Mouse (Mus musculus) embryonic facial prominence, embryonic 14.5 days (tissue): ENCODE results near the gene Tex35. TPM values are rescaled to one million over a fixed set of nuclear protein-coding genes. Genes with fewer than 3 reads are reported as not detected.

Source experiments
- ATAC-seq: fragments of 200-750 bp; cut with Nextera tagmentation; 2 replicates; pipeline ENCODE4 v1.8.0; 2017; ENCODE audit warnings: low read depth, moderate number of reproducible peaks, moderate TSS enrichment
- DNase-seq: peaks from one replicate; pipeline ENCODE4 v3.0.0-alpha.2; 2015; ENCODE audit warnings: low spot score
- H3K27ac ChIP-seq: fragments of 300-500 bp; sonication (generic); replicated peaks from 2 replicates; pipeline ENCODE4 v1.5.1; 2014; ENCODE audit warnings: low read depth, mild to moderate bottlenecking, low read length, moderate library complexity
- H3K27me3 ChIP-seq: fragments of 300-500 bp; sonication (generic); replicated peaks from 2 replicates; pipeline ENCODE4 v1.6.1; 2014; ENCODE audit warnings: low read length; ENCODE audit not compliant: control insufficient read depth, insufficient read depth
- H3K36me3 ChIP-seq: fragments of 300-500 bp; sonication (generic); 2 replicates; pipeline ENCODE4 v1.6.1; 2014; ENCODE audit warnings: low read length, mixed read lengths; ENCODE audit not compliant: control insufficient read depth, insufficient read depth
- H3K4me1 ChIP-seq: fragments of 300-500 bp; sonication (generic); 2 replicates; pipeline ENCODE4 v1.6.1; 2014; ENCODE audit warnings: antibody characterized with exemption, low read length; ENCODE audit not compliant: control insufficient read depth, insufficient read depth
- H3K4me2 ChIP-seq: fragments of 300-500 bp; sonication (generic); 2 replicates; pipeline ENCODE4 v1.6.1; 2014; ENCODE audit warnings: low read depth, mild to moderate bottlenecking, low read length, moderate library complexity, mixed read lengths
- H3K4me3 ChIP-seq: fragments of 300-500 bp; sonication (generic); 2 replicates; pipeline ENCODE4 v1.5.1; 2014; ENCODE audit warnings: low read depth, mild to moderate bottlenecking, low read length
- H3K9ac ChIP-seq: fragments of 300-500 bp; sonication (generic); 2 replicates; pipeline ENCODE4 v1.6.1; 2014; ENCODE audit warnings: low read depth, mild to moderate bottlenecking, low read length, moderate library complexity, mixed read lengths
- H3K9me3 ChIP-seq: fragments of 300-500 bp; sonication (generic); 2 replicates; pipeline ENCODE4 v1.6.1; 2016; ENCODE audit warnings: low read length; ENCODE audit not compliant: control insufficient read depth
- WGBS: fragments of 180-500 bp; shearing (Covaris S2); extraction: QIAGEN DNeasy Blood & Tissue Kit; methylation state at CpG from one replicate; pipeline ENCODE4 v1.1.7; 2014; 5-methylcytosine and 5-hydroxymethylcytosine counted together
- polyA plus RNA-seq: library from polyadenylated mRNA; unstranded; fragments of >200 nt; fragmentation: Nextera tagmentation; extraction: Ambion mirVana; gene quantifications from 2 replicates; pipeline ENCODE4 v1.2.1, GENCODE M21; 2014

The Tex35 gene
- not detected in 2 replicates for polyA plus RNA-seq

GRCm38 (mm10) chr1:157108580-157108979, at the start of gene Tex35:
Tex35 (minus strand) TSS chr1:157108680.
- Histone ChIP-seq H3K4me1 (no peaks in the 10 kb centered on the region), H3K36me3 (no peaks in the 10 kb centered on the region), H3K27me3 (no peaks in the 10 kb centered on the region), H3K9me3 (no peaks in the 10 kb centered on the region), H3K27ac (no peak within 1 kb of the TSS), H3K4me2 (no peak within 1 kb of the TSS), H3K4me3 (no peak within 1 kb of the TSS), H3K9ac (no peak within 1 kb of the TSS)
- DNase-seq = no peak
- WGBS = 91% methylated on average over 4 of the region's 4 CpGs
- ATAC-seq = no peak

- no peak overlapping the region for H3K4me2 ChIP-seq
Observed at GRCm38 (mm10) chr1:157153781-157154180, 45.3 kb upstream of the Tex35 start.

DNA sequence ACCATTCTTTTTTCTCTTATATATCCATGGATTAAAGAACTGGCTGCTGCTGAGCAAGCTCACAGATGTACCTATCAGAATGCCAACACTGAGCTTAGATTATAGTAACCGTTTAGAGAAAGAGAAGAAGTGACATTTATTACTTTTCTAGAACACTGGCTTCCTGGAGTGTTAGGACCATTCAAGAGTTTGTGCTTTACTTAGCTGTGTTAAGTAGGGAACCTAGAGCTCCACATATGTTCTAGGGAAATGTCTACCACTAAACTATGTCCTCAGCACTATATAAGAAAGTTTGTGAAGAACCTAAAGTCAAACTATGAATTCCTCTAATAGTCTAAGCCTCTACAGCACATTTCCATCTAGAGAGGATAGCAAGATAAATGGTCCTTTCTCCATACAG, 41.6 kb upstream of the Tex35 start:
- WGBS = 92% methylated on average over 1 of the region's 1 CpGs
- no peaks in the 10 kb centered on the region for H3K9me3 ChIP-seq
- H3K4me3 ChIP-seq = no peak overlapping the region
- ATAC-seq (no peak), DNase-seq (no peak)
- no peak overlapping the region for H3K4me2 ChIP-seq
- H3K27ac ChIP-seq = no peak overlapping the region
- H3K27me3 ChIP-seq = no peaks in the 10 kb centered on the region
- peaks cover 4% of the 10 kb centered on the region; the same call in 1 of the 2 replicates for H3K36me3 ChIP-seq
- H3K4me1 ChIP-seq = no peaks in the 10 kb centered on the region
- H3K9ac ChIP-seq = no peak overlapping the region

More at GRCm38 (mm10) chr1:157153781-157154180, 45.3 kb upstream of the Tex35 start:
- Histone ChIP-seq H3K9ac (no peak overlapping the region), H3K27me3 (no peaks in the 10 kb centered on the region), H3K27ac (no peak overlapping the region), H3K36me3 (peaks cover 13% of the 10 kb centered on the region), H3K4me1 (no peaks in the 10 kb centered on the region), H3K4me3 (no peak overlapping the region), H3K9me3 (no peaks in the 10 kb centered on the region)
- ATAC-seq (no peak), DNase-seq (peak; percentile 20)

GRCm38 (mm10) chr1:157144621-157145020, 36.1 kb upstream of the Tex35 start:
- H3K9me3 ChIP-seq = no peaks in the 10 kb centered on the region
- ATAC-seq = no peak
- no peak overlapping the region for H3K4me2 ChIP-seq
- no peak for DNase-seq
- no peak overlapping the region for H3K9ac ChIP-seq
- H3K4me3 ChIP-seq = no peak overlapping the region
- H3K27ac ChIP-seq = no peak overlapping the region
- no peaks in the 10 kb centered on the region for H3K27me3 ChIP-seq
- 93% methylated on average over 3 of the region's 3 CpGs for WGBS
- no peaks in the 10 kb centered on the region for H3K4me1 ChIP-seq
- peaks cover 4% of the 10 kb centered on the region; the same call in 1 of the 2 replicates for H3K36me3 ChIP-seq

- Histone ChIP-seq H3K4me3 (no peak overlapping the region), H3K36me3 (peaks cover 4% of the 10 kb centered on the region; the same call in 1 of the 2 replicates), H3K9me3 (no peaks in the 10 kb centered on the region), H3K9ac (no peak overlapping the region), H3K4me2 (no peak overlapping the region), H3K4me1 (no peaks in the 10 kb centered on the region), H3K27ac (no peak overlapping the region), H3K27me3 (no peaks in the 10 kb centered on the region)
- ATAC-seq (no peak), DNase-seq (no peak)
- 51% methylated on average over 7 of the region's 7 CpGs for WGBS
Observed at GRCm38 (mm10) chr1:157143326-157143932, 34.9 kb upstream of the Tex35 start.

GRCm38 (mm10) chr1:157141014-157141413, 32.5 kb upstream of the Tex35 start:
- Histone ChIP-seq H3K4me2 (no peak overlapping the region), H3K4me3 (no peak overlapping the region), H3K36me3 (peaks cover 2% of the 10 kb centered on the region; the same call in 1 of the 2 replicates), H3K9me3 (no peaks in the 10 kb centered on the region), H3K27me3 (no peaks in the 10 kb centered on the region), H3K27ac (no peak overlapping the region), H3K9ac (no peak overlapping the region), H3K4me1 (no peaks in the 10 kb centered on the region)
- ATAC-seq = no peak
- DNase-seq = no peak
- WGBS = 81% methylated on average over 3 of the region's 3 CpGs

DNA sequence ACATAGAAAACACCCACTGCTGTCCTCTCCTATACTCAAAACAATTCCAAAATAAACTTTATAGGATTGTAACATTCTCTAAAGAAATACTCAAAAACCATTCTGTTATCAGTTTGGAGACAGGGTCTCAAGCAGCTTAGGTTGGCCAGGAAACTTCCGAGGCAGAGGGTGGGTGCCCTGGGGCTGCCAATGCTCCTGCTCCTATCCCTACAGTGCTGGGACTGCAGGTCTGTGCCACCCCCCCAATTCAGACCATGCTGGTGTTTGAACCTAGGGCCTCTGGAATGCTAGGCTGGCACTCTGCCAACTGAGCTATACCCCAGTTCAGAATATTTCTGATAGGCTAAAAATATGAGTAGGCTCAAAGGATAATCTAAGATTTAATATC, 29.4 kb upstream of the Tex35 start:
- no peaks in the 10 kb centered on the region for H3K4me1 ChIP-seq
- H3K9me3 ChIP-seq = no peaks in the 10 kb centered on the region
- H3K4me3 ChIP-seq = no peak overlapping the region
- no peak for DNase-seq
- WGBS = 85% methylated on average over 1 of the region's 1 CpGs
- H3K9ac ChIP-seq = no peak overlapping the region
- no peak overlapping the region for H3K27ac ChIP-seq
- no peak for ATAC-seq
- H3K36me3 ChIP-seq = peaks cover 3% of the 10 kb centered on the region; the same call in 1 of the 2 replicates
- H3K4me2 ChIP-seq = no peak overlapping the region
- no peaks in the 10 kb centered on the region for H3K27me3 ChIP-seq

DNA sequence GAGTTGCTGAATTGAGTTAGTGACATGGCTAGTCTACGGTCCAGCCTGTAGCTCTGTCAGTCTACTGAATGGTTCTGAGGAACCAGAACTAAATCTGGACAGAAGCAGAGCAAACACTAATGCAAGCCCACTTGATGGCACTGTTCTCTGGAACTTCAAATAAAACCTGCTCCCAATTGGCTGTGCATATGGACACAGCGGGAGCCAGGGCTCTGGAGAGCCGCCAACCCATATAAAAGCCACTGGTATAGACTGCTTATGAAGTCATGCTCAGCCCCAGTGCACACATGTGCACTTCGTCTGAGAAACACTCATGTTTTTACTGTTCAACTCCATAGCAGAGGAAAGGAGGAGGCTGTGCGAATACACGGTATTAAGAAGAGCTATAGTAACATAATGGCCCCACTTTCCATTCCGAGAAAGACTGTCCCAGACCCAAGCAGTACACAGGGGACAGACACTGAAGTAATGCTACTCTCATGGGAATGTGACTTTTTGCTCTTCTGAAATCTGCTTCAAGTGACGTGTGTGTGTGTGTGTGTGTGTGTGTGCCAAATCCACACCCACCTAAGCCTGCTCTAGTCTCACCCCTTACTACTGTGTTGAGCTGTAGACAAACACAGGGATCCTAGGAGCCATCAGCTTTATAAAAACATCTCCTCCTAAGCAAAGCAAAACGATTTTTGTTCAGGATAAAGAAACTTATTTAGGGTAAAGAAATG, 28.8 kb upstream of the Tex35 start:
- 66% methylated on average over 9 of the region's 9 CpGs for WGBS
- DNase-seq = peak; percentile 76
- Histone ChIP-seq H3K9ac (no peak overlapping the region), H3K27me3 (no peaks in the 10 kb centered on the region), H3K36me3 (peaks cover 3% of the 10 kb centered on the region; the same call in 1 of the 2 replicates), H3K27ac (no peak overlapping the region), H3K4me1 (no peaks in the 10 kb centered on the region), H3K9me3 (no peaks in the 10 kb centered on the region), H3K4me2 (no peak overlapping the region), H3K4me3 (no peak overlapping the region)
- peak; percentile 60; the same call in 1 of the 2 replicates for ATAC-seq
